Mouse (Mus musculus) urinary bladder, adult 18-20 months (tissue): Measurements from ENCODE around the gene Atp1b1.
A peak's percentile ranks its signal among the peaks of the same experiment; 100 is the strongest.

Experiments
- DNase-seq, 2 experiments: peaks; one replicate each; pipeline ENCODE4 v3.0.0; 2022; ENCODE audit warnings: low spot score in 2 of 2, mixed read lengths in 2 of 2

Gene Atp1b1

GRCm38 (mm10) chr1:164440708-164441407 lies 17.3 kb downstream of the Atp1b1 start:
- no peak for DNase-seq

GRCm38 (mm10) chr1:164440230-164440629 lies 17.9 kb downstream of the Atp1b1 start:
- no peak for DNase-seq

- no peak for DNase-seq
These were observed 21.4 kb downstream of the Atp1b1 start for GRCm38 (mm10) chr1:164436749-164437148.

- DNase-seq = no peak
These were observed 24.1 kb downstream of the Atp1b1 start for GRCm38 (mm10) chr1:164434049-164434448.

GRCm38 (mm10) chr1:164432649-164433048 lies 25.5 kb downstream of the Atp1b1 start:
- DNase-seq = no peak

- no peak for DNase-seq
These were observed 29.5 kb downstream of the Atp1b1 start for GRCm38 (mm10) chr1:164428644-164429043.

- no peak for DNase-seq
These were observed 30.4 kb downstream of the Atp1b1 start for GRCm38 (mm10) chr1:164427777-164428176.

- no peak for DNase-seq
These were observed 31.9 kb downstream of the Atp1b1 start for GRCm38 (mm10) chr1:164426227-164426626.

- DNase-seq = no peak
These were observed 37.4 kb downstream of the Atp1b1 start for GRCm38 (mm10) chr1:164420623-164421354.

- DNase-seq = no peak
These were observed 38.8 kb downstream of the Atp1b1 start for GRCm38 (mm10) chr1:164419401-164419800.

GRCm38 (mm10) chr1:164418320-164418719 lies 39.8 kb downstream of the Atp1b1 start:
- DNase-seq = no peak

- DNase-seq = no peak
These were observed 40.6 kb downstream of the Atp1b1 start for GRCm38 (mm10) chr1:164417604-164418003.

GRCm38 (mm10) chr1:164416692-164417394 lies 41.3 kb downstream of the Atp1b1 start:
- DNase-seq = no peak

GRCm38 (mm10) chr1:164415347-164415751 lies 42.8 kb downstream of the Atp1b1 start:
- no peak for DNase-seq

GRCm38 (mm10) chr1:164413608-164414007 lies 44.5 kb downstream of the Atp1b1 start:
- no peak for DNase-seq

GRCm38 (mm10) chr1:164412906-164413305 lies 45.2 kb downstream of the Atp1b1 start:
- DNase-seq = no peak

- no peak for DNase-seq
These were observed 46.8 kb downstream of the Atp1b1 start for GRCm38 (mm10) chr1:164411306-164411705.

GRCm38 (mm10) chr1:164408655-164409054 lies 49.5 kb downstream of the Atp1b1 start:
- no peak for DNase-seq

GRCm38 (mm10) chr1:164406506-164406905 lies 51.6 kb downstream of the Atp1b1 start:
- no peak for DNase-seq

GRCm38 (mm10) chr1:164405385-164405802 lies 52.8 kb downstream of the Atp1b1 start:
- DNase-seq = peak in 1 of 2 experiments; percentile 14

- no peak for DNase-seq
These were observed 58.6 kb downstream of the Atp1b1 start for GRCm38 (mm10) chr1:164399578-164399977.

GRCm38 (mm10) chr1:164397672-164398071 lies 60.5 kb downstream of the Atp1b1 start:
- no peak for DNase-seq
